Mouse (Mus musculus): ENCODE measurements around the gene Vtn.
A peak's percentile ranks its signal among the peaks of the same experiment; 100 is the strongest.

Vtn gene

DNA sequence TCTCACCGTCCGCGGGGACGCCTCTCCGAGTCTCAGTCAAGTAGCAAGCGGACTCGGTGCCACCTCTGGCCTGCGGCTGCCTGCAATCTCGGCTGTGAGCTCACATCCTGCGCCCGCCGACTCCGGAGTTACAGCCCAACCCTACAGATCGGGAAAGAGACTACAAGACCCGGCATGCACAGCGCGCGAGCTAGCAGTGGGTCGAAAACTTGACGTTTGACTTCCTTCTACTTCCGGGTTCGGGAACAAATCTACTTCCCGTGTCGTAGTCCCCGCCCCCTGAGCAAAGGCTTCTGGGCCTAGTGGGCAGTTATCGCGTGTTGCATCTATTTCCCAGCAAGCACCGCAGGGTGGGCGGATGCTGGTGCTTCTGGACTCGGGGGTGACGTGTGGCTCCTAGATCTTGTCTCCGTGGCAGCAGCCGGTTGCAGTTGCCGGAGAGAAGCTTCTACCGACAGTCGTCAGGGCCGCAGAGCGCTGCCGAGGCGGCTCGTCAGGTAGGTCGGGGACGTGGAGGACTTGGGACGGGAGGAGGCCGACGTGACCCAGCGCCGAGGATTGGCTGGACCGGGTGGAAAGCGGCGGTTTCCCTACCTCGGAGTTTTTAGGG is 37.3 kb downstream of the Vtn start, which contains the start of the genes Tnfaip1 and Ift20:
Tnfaip1 (minus strand) TSS at position 253 of the 610 bp plus-strand sequence.
Ift20 (plus strand) TSS at position 282 of the 610 bp plus-strand sequence.
- DNase-seq, result peak; percentile 99

DNA sequence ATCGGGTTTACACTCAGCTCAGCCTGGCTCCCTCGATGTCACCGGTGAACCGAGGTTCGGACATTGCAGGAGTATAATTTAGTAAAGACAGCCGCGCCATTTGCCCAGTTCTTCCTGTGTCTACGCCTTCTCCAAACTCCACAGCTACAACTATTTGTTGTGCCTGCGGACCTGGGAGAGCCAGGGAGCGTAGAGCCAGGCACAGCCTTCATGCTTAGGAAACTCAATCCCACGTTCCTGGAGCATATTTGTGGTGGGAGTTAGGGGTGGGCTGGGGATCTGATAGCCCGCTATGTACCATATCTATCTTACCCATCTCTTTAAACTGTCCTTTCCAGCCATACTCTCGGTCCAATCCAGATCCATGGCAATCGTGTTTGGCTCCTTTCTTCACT is 37.8 kb downstream of the Vtn start:
- DNase-seq, result no peak

- no peak for DNase-seq
Measured at GRCm38 (mm10) chr11:78540358-78540757, 41.5 kb downstream of the Vtn start.

GRCm38 (mm10) chr11:78544449-78545111 is 45.7 kb downstream of the Vtn start:
- no peak for DNase-seq

DNA sequence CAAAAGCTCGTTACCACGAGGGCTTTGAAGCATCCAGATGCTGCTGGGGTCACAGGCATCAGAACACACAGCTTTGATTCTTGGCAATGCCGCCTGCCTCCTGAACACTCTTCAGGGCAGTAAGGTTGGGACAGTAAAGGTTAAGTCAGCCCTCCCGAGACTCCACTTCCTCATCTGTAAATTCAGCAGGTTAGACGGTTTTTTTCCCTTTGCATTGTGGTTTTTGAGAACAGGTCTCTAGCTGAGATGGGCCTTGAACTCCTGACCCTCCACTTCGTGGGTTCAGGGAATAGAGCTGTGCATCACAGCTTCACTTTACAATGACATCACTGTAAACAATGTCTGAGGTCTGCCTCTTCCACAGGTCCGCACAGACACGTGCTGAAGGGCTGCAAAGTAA is 46.3 kb downstream of the Vtn start:
- no peak for DNase-seq

DNA sequence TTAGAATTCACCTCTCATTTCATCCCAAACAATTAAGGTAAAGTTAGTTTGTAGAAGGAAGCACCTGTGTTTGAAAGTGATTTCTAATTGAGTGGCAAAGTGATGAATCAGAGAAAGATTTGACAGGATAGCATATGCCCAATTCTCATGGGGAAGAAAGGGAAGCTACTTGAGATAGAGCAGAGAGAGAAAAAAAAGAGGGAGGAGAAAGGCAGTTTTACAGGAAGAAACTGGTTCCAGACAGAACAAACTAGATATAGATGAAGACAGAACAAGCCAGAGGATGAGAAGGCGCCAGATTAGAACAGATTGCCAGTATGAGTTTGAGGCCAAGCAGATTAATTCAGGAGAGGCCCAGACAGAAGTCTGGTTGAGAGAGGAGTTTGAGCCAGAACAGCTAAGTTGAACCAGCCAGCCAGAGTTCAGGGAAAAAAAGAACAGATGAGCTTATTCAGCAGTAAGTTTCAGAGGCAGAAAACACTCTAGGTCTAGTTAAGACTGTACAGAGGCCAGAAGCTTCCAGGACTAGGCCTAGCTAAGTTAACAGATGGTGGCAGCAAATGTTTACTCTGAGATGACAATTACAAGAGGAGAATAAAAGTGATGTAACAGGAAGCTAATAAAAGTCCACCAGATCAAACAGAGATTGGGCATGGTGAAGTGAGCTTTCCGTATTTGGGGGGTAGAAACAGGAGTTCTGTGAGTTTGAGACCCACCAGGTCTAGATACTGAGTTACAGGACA is 49.0 kb downstream of the Vtn start:
- DNase-seq, result no peak

DNA sequence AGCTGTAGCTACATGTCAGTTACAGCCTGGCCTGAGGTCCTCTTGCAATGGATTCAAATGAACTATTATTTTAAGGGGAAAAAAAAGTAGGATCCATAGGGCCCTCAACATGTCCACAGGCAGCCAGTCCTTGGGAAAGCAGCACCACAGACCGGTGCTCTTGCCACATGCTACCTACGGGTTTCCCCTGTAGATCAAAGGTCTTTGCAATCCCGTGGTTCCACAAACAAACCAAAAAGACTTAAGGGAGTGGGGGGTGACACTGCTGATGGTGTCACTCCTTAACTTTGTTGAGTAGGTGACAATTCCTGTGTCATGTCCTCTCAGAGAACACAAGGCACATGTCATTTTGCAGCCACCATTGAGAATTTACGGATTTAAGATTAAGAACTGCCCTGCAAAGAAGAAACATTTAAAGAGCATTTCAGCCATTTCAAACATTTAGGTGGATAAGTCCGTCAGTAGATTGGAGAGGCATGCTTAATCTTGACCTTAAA is 50.6 kb downstream of the Vtn start:
- DNase-seq, result no peak

- DNase-seq, result peak; percentile 98
Measured at GRCm38 (mm10) chr11:78550168-78551058, 51.5 kb downstream of the Vtn start, which contains the start of gene Tmem97. Gene Tmem97, minus strand, starts transcription at chr11:78550777.

DNA sequence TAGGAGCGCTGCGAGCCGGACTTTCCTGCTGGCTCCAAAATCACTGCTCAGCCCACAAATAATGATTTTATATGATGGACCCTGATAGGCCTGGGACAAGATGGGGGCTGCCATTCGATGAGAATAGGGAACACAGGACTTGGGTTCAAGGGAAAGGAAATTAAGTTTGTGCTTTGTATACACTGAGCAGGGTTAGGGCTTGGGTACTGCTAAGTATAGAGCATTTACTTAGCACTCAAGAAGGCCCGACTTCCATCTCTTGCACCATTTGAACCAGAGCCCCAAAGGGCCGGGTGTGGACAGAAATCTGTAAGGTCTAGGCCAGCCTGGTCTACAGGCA is 52.1 kb downstream of the Vtn start:
- no peak for DNase-seq

All from kidney, adult 9 months (tissue).